Mouse (Mus musculus) neural tube, embryonic 10.5 days (tissue): Measurements from ENCODE around the gene Hectd1.
A peak's percentile ranks its signal among the peaks of the same experiment; 100 is the strongest.

Source experiments
- DNase-seq: peaks from one replicate; pipeline ENCODE4 v3.0.0-alpha.2; 2017; ENCODE audit warnings: low spot score; ENCODE audit errors: extremely low spot score

Hectd1 gene

GRCm38 (mm10) chr12:51704572-51704971 is 124.8 kb downstream of the Hectd1 start:
- DNase-seq, result no peak

- DNase-seq, result peak; percentile 22
These were observed 125.5 kb downstream of the Hectd1 start for GRCm38 (mm10) chr12:51703859-51704258.

GRCm38 (mm10) chr12:51701723-51702122 is 127.6 kb downstream of the Hectd1 start:
- no peak for DNase-seq

GRCm38 (mm10) chr12:51699623-51700393 is 129.5 kb downstream of the Hectd1 start:
- DNase-seq, result no peak

- no peak for DNase-seq
These were observed 133.2 kb downstream of the Hectd1 start for GRCm38 (mm10) chr12:51696157-51696556.

GRCm38 (mm10) chr12:51694966-51695365 is 134.4 kb downstream of the Hectd1 start:
- DNase-seq, result no peak

- DNase-seq, result no peak
These were observed 135.2 kb downstream of the Hectd1 start for GRCm38 (mm10) chr12:51694096-51694495.
